8 mouse cellular contexts compared by ENCODE assay signal in genomic region chr7:27592217-27592929, GRCm38 (mm10). TPM values are rescaled to one million over a fixed set of nuclear protein-coding genes. Genes with fewer than 3 reads are reported as not detected.
A peak's percentile ranks its signal among the peaks of the same experiment; 100 is the strongest.
DNase-seq lines count a peak whose midpoint lies in the region; ATAC-seq and TF ChIP-seq lines count a peak whose summit lies in the region.

No protein-coding gene starts in this region.

- in situ Hi-C loops in CH12.LX (cut with MboI; ENCODE audit: low pct_ligation_motif_present, low pct_unique_long_range_greater_than_20kb, low sequenced_read_pairs): no loop called here

- H3K79me2 ChIP-seq in CH12.LX (replicated peaks; ENCODE audit: control insufficient read depth, extremely low read depth, insufficient read depth, poor library complexity, severe bottlenecking): 0 out of 2 replicates have a peak, but pooled peaks cover 11% of the 10 kb centered on the region

- H3K9ac ChIP-seq in CH12.LX (ENCODE audit: insufficient read depth, low read depth): peak overlapping the region; percentile 89
- peak overlapping the region; percentile 66 for H3K9ac ChIP-seq in embryonic facial prominence, embryonic 11.5 days (replicated peaks; ENCODE audit: low read length)
- H3K9ac ChIP-seq in limb, embryonic 11.5 days (ENCODE audit: low read length): peak overlapping the region; percentile 91
- H3K9ac ChIP-seq in midbrain, embryonic 12.5 days (replicated peaks): peak overlapping the region; percentile 86

- no peak for TF ChIP-seq RAD21 in CH12.LX (IDR thresholded peaks at IDR 0.05; ENCODE audit: low read depth, low read length)

- H3K9me3 ChIP-seq in CH12.LX (replicated peaks; ENCODE audit: low read length): no peaks in the 10 kb centered on the region
- no peaks in the 10 kb centered on the region for H3K9me3 ChIP-seq in embryonic facial prominence, embryonic 11.5 days (replicated peaks; ENCODE audit: control insufficient read depth, low read length)
- no peaks in the 10 kb centered on the region for H3K9me3 ChIP-seq in limb, embryonic 11.5 days (ENCODE audit: control insufficient read depth, low read length)
- no peaks in the 10 kb centered on the region for H3K9me3 ChIP-seq in midbrain, embryonic 12.5 days

- dilution Hi-C loops in CH12.LX (cut with MboI; ENCODE audit: extremely low pct_ligation_motif_present, extremely low pct_unique_long_range_greater_than_20kb, low sequenced_read_pairs): no loop called here

- H3K4me1 ChIP-seq in CH12.LX (ENCODE audit: control insufficient read depth in 1 of 2, insufficient read depth in 2 of 2): peaks cover 28 to 50% of the 10 kb centered on the region in 2 experiments
- peaks cover 3% of the 10 kb centered on the region for H3K4me1 ChIP-seq in embryonic facial prominence, embryonic 11.5 days (ENCODE audit: control insufficient read depth, insufficient read depth, low read length)
- H3K4me1 ChIP-seq in limb, embryonic 11.5 days (ENCODE audit: control insufficient read depth, insufficient read depth, low read length): peaks cover 14% of the 10 kb centered on the region
- peaks cover 25% of the 10 kb centered on the region for H3K4me1 ChIP-seq in midbrain, embryonic 12.5 days

- H3K4me2 ChIP-seq in CH12.LX (ENCODE audit: insufficient read depth, low read depth, poor library complexity, severe bottlenecking): peak overlapping the region; percentile 62
- H3K4me2 ChIP-seq in embryonic facial prominence, embryonic 11.5 days (ENCODE audit: low read depth, low read length): peak overlapping the region; percentile 44
- peak overlapping the region; percentile 69 for H3K4me2 ChIP-seq in limb, embryonic 11.5 days (ENCODE audit: low read depth, severe bottlenecking)
- H3K4me2 ChIP-seq in midbrain, embryonic 12.5 days (replicated peaks): peak overlapping the region; percentile 71

- H3K27ac ChIP-seq in CH12.LX (ENCODE audit: insufficient read depth, low read depth): peak overlapping the region; percentile 82
- H3K27ac ChIP-seq in embryonic facial prominence, embryonic 11.5 days (replicated peaks; ENCODE audit: low read depth, low read length): peak overlapping the region; percentile 78
- peak overlapping the region; percentile 94 for H3K27ac ChIP-seq in limb, embryonic 11.5 days (replicated peaks; ENCODE audit: low read depth, low read length)
- H3K27ac ChIP-seq in midbrain, embryonic 12.5 days (replicated peaks): peak overlapping the region; percentile 99

- peak; percentile 50 for DNase-seq in cerebellum, adult 11 months
- DNase-seq in cerebellum, postnatal 4 days (ENCODE audit: low spot score in 2 of 2): no peak
- peak; percentile 43 for DNase-seq in CH12.LX (ENCODE audit: extremely low read depth)
- DNase-seq in embryonic facial prominence, embryonic 11.5 days (ENCODE audit: low spot score): no peak
- no peak for DNase-seq in limb, embryonic 11.5 days (ENCODE audit: low spot score)
- no peak for DNase-seq in layer of hippocampus, postnatal 25 days (ENCODE audit: extremely low spot score in 1 of 2, low spot score in 1 of 2)

- peaks cover 0 to 41% of the 10 kb centered on the region in 2 experiments for H3K36me3 ChIP-seq in CH12.LX (replicated peaks in 1 of 2; ENCODE audit: control insufficient read depth in 1 of 2, insufficient read depth in 1 of 2, low read length in 1 of 2)
- H3K36me3 ChIP-seq in embryonic facial prominence, embryonic 11.5 days (replicated peaks; ENCODE audit: control insufficient read depth, insufficient read depth, low read depth, low read length): no peaks in the 10 kb centered on the region
- H3K36me3 ChIP-seq in limb, embryonic 11.5 days (ENCODE audit: control insufficient read depth, insufficient read depth, low read length): 0 out of 2 replicates have a peak, but pooled peaks cover 3% of the 10 kb centered on the region
- H3K36me3 ChIP-seq in midbrain, embryonic 12.5 days: 0 out of 2 replicates have a peak, but pooled peaks cover 8% of the 10 kb centered on the region

- H3K27me3 ChIP-seq in CH12.LX (replicated peaks): no peaks in the 10 kb centered on the region
- no peaks in the 10 kb centered on the region for H3K27me3 ChIP-seq in embryonic facial prominence, embryonic 11.5 days (ENCODE audit: control insufficient read depth, insufficient read depth, low read length)
- no peaks in the 10 kb centered on the region for H3K27me3 ChIP-seq in limb, embryonic 11.5 days (ENCODE audit: control insufficient read depth, insufficient read depth, low read length)
- no peaks in the 10 kb centered on the region for H3K27me3 ChIP-seq in midbrain, embryonic 12.5 days

- no peak for TF ChIP-seq CTCF in CH12.LX (conservative IDR thresholded peaks at IDR 0.05 in 1 of 2, IDR thresholded peaks at IDR 0.05 in 1 of 2; ENCODE audit: low read depth in 2 of 2, low read length in 2 of 2)

- no peak for TF ChIP-seq EP300 in CH12.LX (IDR thresholded peaks at IDR 0.05; ENCODE audit: low read length)

- peak; percentile 73; the same call in 1 of the 2 replicates for ATAC-seq in embryonic facial prominence, embryonic 11.5 days (replicated peaks; ENCODE audit: insufficient number of reproducible peaks, low FRiP score, low TSS enrichment, low read depth)
- ATAC-seq in hematopoietic stem cell, adult 5-6 weeks (replicated peaks in 1 of 2; ENCODE audit: insufficient read depth in 1 of 2, low FRiP score in 2 of 2, low TSS enrichment in 1 of 2, low read depth in 1 of 2, poor library complexity in 2 of 2, severe bottlenecking in 2 of 2): peak; percentile 48 to 63
- peak; percentile 74 for ATAC-seq in limb, embryonic 11.5 days (ENCODE audit: insufficient number of reproducible peaks, low FRiP score, low TSS enrichment, low read depth)
- peak; percentile 82; the same call in 1 of the 2 replicates for ATAC-seq in midbrain, embryonic 12.5 days (ENCODE audit: low FRiP score, low read depth)

- 4% methylated on average over 17 of the region's 17 CpGs for WGBS in embryonic facial prominence, embryonic 11.5 days
- WGBS in limb, embryonic 11.5 days: 1% methylated on average over 17 of the region's 17 CpGs
- WGBS in midbrain, embryonic 12.5 days: 3% methylated on average over 17 of the region's 17 CpGs

- H3K4me3 ChIP-seq in CH12.LX (replicated peaks in 1 of 3; ENCODE audit: low read depth in 2 of 3, low read length in 2 of 3, poor library complexity in 1 of 3): peak overlapping the region; percentile 71 to 85 (median 80)
- H3K4me3 ChIP-seq in embryonic facial prominence, embryonic 11.5 days (ENCODE audit: low read depth, low read length): peak overlapping the region; percentile 63
- H3K4me3 ChIP-seq in limb, embryonic 11.5 days (ENCODE audit: low read depth, low read length): peak overlapping the region; percentile 75
- peak overlapping the region; percentile 74 for H3K4me3 ChIP-seq in midbrain, embryonic 12.5 days

- no peak; the same call in 1 of the 2 replicates for TF ChIP-seq POLR2A in CH12.LX (IDR thresholded peaks at IDR 0.05; ENCODE audit: low read depth, low read length)

TF ChIP-seq in CH12.LX, 34 proteins besides CTCF, POLR2A, EP300 and RAD21:
- TF ChIP-seq MAZ (IDR thresholded peaks at IDR 0.05; ENCODE audit: low read depth, low read length): no peak
TF ChIP-seq in CH12.LX: peak in this region for 0.

RNA-seq across cellular contexts. Expression of gene Akt2, which starts 1.0 kb away (rescaled TPM):
- total RNA-seq in CH12.LX (2012; rRNA removed): 40.3 and 41.8 TPM in 2 replicates
- 39.3 and 39.5 TPM in 2 replicates for total RNA-seq in CH12.LX (2014; rRNA removed)
- 77.1 and 77.3 TPM in 2 replicates for polyA plus RNA-seq in CH12.LX (2012; ENCODE audit: insufficient read length, low read depth)
- polyA plus RNA-seq in embryonic facial prominence, embryonic 11.5 days (2014; fragmentation: Nextera tagmentation; extraction: Ambion mirVana): 82.8 and 83.3 TPM in 2 replicates
- total RNA-seq in hematopoietic stem cell, adult 5-6 weeks (2017): 56.0 and 63.1 TPM in 2 replicates
- 83.9 and 85.7 TPM in 2 replicates for polyA plus RNA-seq in limb, embryonic 11.5 days (2014; fragmentation: Nextera tagmentation; extraction: Ambion mirVana)
- polyA plus RNA-seq in midbrain, embryonic 12.5 days (2016; fragmentation: Nextera tagmentation; extraction: Ambion mirVana): 79.6 and 90.9 TPM in 2 replicates
- total RNA-seq in layer of hippocampus, postnatal 25 days (2021): 100 to 1,000 TPM in 1 of 2 experiments, 10 to 100 TPM in 1; 93.8 to 122 TPM

RNA-seq across cellular contexts. Expression of gene 2310022A10Rik, which starts 39.3 kb away (rescaled TPM):
- total RNA-seq in CH12.LX (2012; rRNA removed) (7.0 and 7.8 TPM in 2 replicates), CH12.LX (2014; rRNA removed) (7.2 and 8.6 TPM in 2 replicates)
- 27.1 and 30.7 TPM in 2 replicates for polyA plus RNA-seq in CH12.LX (2012; ENCODE audit: insufficient read length, low read depth)
- 26.4 and 27.5 TPM in 2 replicates for polyA plus RNA-seq in embryonic facial prominence, embryonic 11.5 days (2014; fragmentation: Nextera tagmentation; extraction: Ambion mirVana)
- total RNA-seq in hematopoietic stem cell, adult 5-6 weeks (2017): 4.8 and 7.4 TPM in 2 replicates
- polyA plus RNA-seq in limb, embryonic 11.5 days (2014; fragmentation: Nextera tagmentation; extraction: Ambion mirVana): 32.1 and 32.4 TPM in 2 replicates
- polyA plus RNA-seq in midbrain, embryonic 12.5 days (2016; fragmentation: Nextera tagmentation; extraction: Ambion mirVana): 37.2 and 37.4 TPM in 2 replicates
- 10 to 100 TPM; 23.5 to 24.2 TPM for total RNA-seq in layer of hippocampus, postnatal 25 days (2021)

RNA-seq across cellular contexts. Expression of gene Pld3, which starts 39.4 kb away (rescaled TPM):
- total RNA-seq in CH12.LX (2012; rRNA removed) (16.2 and 21.1 TPM in 2 replicates), CH12.LX (2014; rRNA removed) (6.0 and 6.2 TPM in 2 replicates)
- 13.5 and 14.1 TPM in 2 replicates for polyA plus RNA-seq in CH12.LX (2012; ENCODE audit: insufficient read length, low read depth)
- 57.1 and 65.5 TPM in 2 replicates for polyA plus RNA-seq in embryonic facial prominence, embryonic 11.5 days (2014; fragmentation: Nextera tagmentation; extraction: Ambion mirVana)
- total RNA-seq in hematopoietic stem cell, adult 5-6 weeks (2017): 15.2 and 18.9 TPM in 2 replicates
- polyA plus RNA-seq in limb, embryonic 11.5 days (2014; fragmentation: Nextera tagmentation; extraction: Ambion mirVana): 49.1 and 53.2 TPM in 2 replicates
- polyA plus RNA-seq in midbrain, embryonic 12.5 days (2016; fragmentation: Nextera tagmentation; extraction: Ambion mirVana): 69.9 and 71.6 TPM in 2 replicates
- total RNA-seq in layer of hippocampus, postnatal 25 days (2021): 100 to 1,000 TPM; 625 to 635 TPM

Comparison
In these comparisons a context has a peak if more than half of its experiments do, and no peak if none do; other contexts are left out.
1. DNase-seq: peak in cerebellum, adult 11 months (single experiment) and CH12.LX (single experiment); none in cerebellum, postnatal 4 days (0 of 2), embryonic facial prominence, embryonic 11.5 days (single experiment), limb, embryonic 11.5 days (single experiment) and layer of hippocampus, postnatal 25 days (0 of 2).
2. Peak in every context shown above with its lines, with median percentiles within 50 percentile points of each other: H3K27ac ChIP-seq, H3K4me2 ChIP-seq, H3K4me3 ChIP-seq, H3K9ac ChIP-seq and ATAC-seq.